Mouse (Mus musculus) MEL (cell line): ENCODE results near the gene Syne4. TPM values are rescaled to one million over a fixed set of nuclear protein-coding genes. Genes with fewer than 3 reads are reported as not detected.

ENCODE experiments used
- DNase-seq: peaks from one replicate; pipeline ENCODE4 v3.0.0; 2011; ENCODE audit warnings: low read depth, low spot score
- H3K27ac ChIP-seq: 2 replicates; pipeline ENCODE4 v1.5.1; 2012; ENCODE audit warnings: low read depth, mild to moderate bottlenecking, control low read depth, low read length, moderate library complexity; ENCODE audit not compliant: control insufficient read depth
- H3K27me3 ChIP-seq, 2 experiments: fragments of 150-350 bp in 1 of 2; sonication (generic) in 1 of 2; 2 replicates each; pipeline ENCODE4 v1.6.1; 2012; ENCODE audit warnings: low read length in 2 of 2, mild to moderate bottlenecking in 2 of 2, improper control_type of control experiment in 1 of 2, moderate library complexity in 1 of 2; ENCODE audit not compliant: insufficient read depth in 2 of 2, control insufficient read depth in 1 of 2
- H3K36me3 ChIP-seq, 2 experiments: 2 replicates each; pipeline ENCODE4 v1.6.1; 2012 to 2014; ENCODE audit warnings: low read length in 2 of 2, improper control_type of control experiment in 1 of 2, inconsistent platforms in 1 of 2, mild to moderate bottlenecking in 1 of 2; ENCODE audit not compliant: insufficient read depth in 2 of 2, control insufficient read depth in 1 of 2
- H3K4me1 ChIP-seq, 2 experiments: fragments of 150-350 bp in 1 of 2; sonication (generic) in 1 of 2; 2 replicates each; pipeline ENCODE4 v1.6.1; 2012; ENCODE audit warnings: low read length in 2 of 2, improper control_type of control experiment in 1 of 2, mild to moderate bottlenecking in 1 of 2; ENCODE audit not compliant: insufficient read depth in 2 of 2, control insufficient read depth in 1 of 2
- H3K4me3 ChIP-seq, 2 experiments: fragments of 150-350 bp in 1 of 2; sonication (generic) in 1 of 2; 2 replicates each; pipeline ENCODE4 v1.5.1; 2012; ENCODE audit warnings: low read depth in 2 of 2, low read length in 2 of 2, mild to moderate bottlenecking in 2 of 2, moderate library complexity in 2 of 2, control low read depth in 1 of 2, improper control_type of control experiment in 1 of 2; ENCODE audit not compliant: control insufficient read depth in 1 of 2, insufficient read depth in 1 of 2
- H3K79me2 ChIP-seq: 2 replicates; pipeline ENCODE4 v1.6.1; 2012; ENCODE audit warnings: mild to moderate bottlenecking, low read length, moderate library complexity; ENCODE audit not compliant: control insufficient read depth, poor library complexity, insufficient read depth
- H3K9ac ChIP-seq: 2 replicates; pipeline ENCODE4 v1.6.1; 2012; ENCODE audit warnings: low read depth, mild to moderate bottlenecking, control low read depth, low read length, moderate library complexity; ENCODE audit not compliant: control insufficient read depth, poor library complexity, severe bottlenecking
- H3K9me3 ChIP-seq: fragments of 150-350 bp; sonication (generic); replicated peaks from 2 replicates; pipeline ENCODE4 v1.6.1; 2012; ENCODE audit warnings: mild to moderate bottlenecking, low read length, improper control_type of control experiment, moderate library complexity; ENCODE audit not compliant: insufficient read depth
- BHLHE40 ChIP-seq: IDR thresholded peaks from 2 replicates; pipeline ENCODE4 v1.6.1; 2012; ENCODE audit warnings: low read depth, mild to moderate bottlenecking, inconsistent platforms, low read length, improper control_type of control experiment, borderline replicate concordance
- CHD2 ChIP-seq: IDR thresholded peaks from 2 replicates; pipeline ENCODE4 v1.6.1; 2011; ENCODE audit warnings: low read length, improper control_type of control experiment
- CTCF ChIP-seq, 3 experiments: IDR thresholded peaks in 2 of 3; conservative IDR thresholded peaks in 1 of 3; 2 replicates each; pipeline ENCODE4 v1.5.1; 2011 to 2012; ENCODE audit warnings: low read length in 3 of 3, low read depth in 2 of 3, mild to moderate bottlenecking in 2 of 3, improper control_type of control experiment in 1 of 3, inconsistent platforms in 1 of 3, mixed read lengths in 1 of 3, moderate library complexity in 1 of 3; ENCODE audit not compliant: control insufficient read depth in 1 of 3, insufficient read depth in 1 of 3, poor library complexity in 1 of 3, severe bottlenecking in 1 of 3
- E2F4 ChIP-seq: IDR thresholded peaks from 2 replicates; pipeline ENCODE4 v1.6.1; 2011; ENCODE audit warnings: low read depth, low read length, improper control_type of control experiment, borderline replicate concordance
- EP300 ChIP-seq, 2 experiments: IDR thresholded peaks; 2 replicates each; pipeline ENCODE4 v1.6.1; 2011; ENCODE audit warnings: improper control_type of control experiment in 2 of 2, low read length in 2 of 2, low read depth in 1 of 2, mild to moderate bottlenecking in 1 of 2
- ETS1 ChIP-seq: IDR thresholded peaks from 2 replicates; pipeline ENCODE4 v1.6.1; 2012; ENCODE audit warnings: low read depth, mild to moderate bottlenecking, inconsistent platforms, low read length, improper control_type of control experiment, moderate library complexity
- GABPA ChIP-seq: IDR thresholded peaks from 2 replicates; pipeline ENCODE4 v1.6.1; 2012; ENCODE audit warnings: low read depth, mild to moderate bottlenecking, inconsistent platforms, low read length, improper control_type of control experiment, moderate library complexity
- HCFC1 ChIP-seq: IDR thresholded peaks from 2 replicates; pipeline ENCODE4 v1.6.1; 2012; ENCODE audit warnings: low read depth, mild to moderate bottlenecking, inconsistent platforms, low read length, improper control_type of control experiment, moderate library complexity
- MAZ ChIP-seq: IDR thresholded peaks from 2 replicates; pipeline ENCODE4 v1.6.1; 2012; ENCODE audit warnings: low read depth, mild to moderate bottlenecking, inconsistent platforms, low read length, improper control_type of control experiment
- MEF2A ChIP-seq: IDR thresholded peaks from 2 replicates; pipeline ENCODE4 v1.6.1; 2014; ENCODE audit warnings: low read depth, mild to moderate bottlenecking, inconsistent platforms, low read length, improper control_type of control experiment; ENCODE audit not compliant: poor library complexity, insufficient replicate concordance, severe bottlenecking; ENCODE audit errors: extremely low read depth
- MXI1 ChIP-seq: IDR thresholded peaks from 2 replicates; pipeline ENCODE4 v1.6.1; 2011; ENCODE audit warnings: mild to moderate bottlenecking, low read depth, low read length, improper control_type of control experiment
- NRF1 ChIP-seq: IDR thresholded peaks from 2 replicates; pipeline ENCODE4 v1.6.1; 2014; ENCODE audit warnings: low read depth, mild to moderate bottlenecking, inconsistent platforms, low read length, improper control_type of control experiment, moderate library complexity; ENCODE audit not compliant: poor library complexity, insufficient read depth, severe bottlenecking
- POLR2A ChIP-seq, 2 experiments: IDR thresholded peaks; 2 replicates each; pipeline ENCODE4 v1.6.1; 2011 to 2012; ENCODE audit warnings: low read length in 2 of 2, mild to moderate bottlenecking in 2 of 2, control low read depth in 1 of 2, improper control_type of control experiment in 1 of 2, low read depth in 1 of 2, moderate library complexity in 1 of 2; ENCODE audit not compliant: control insufficient read depth in 1 of 2, insufficient read depth in 1 of 2, poor library complexity in 1 of 2
- POLR2AphosphoS2 ChIP-seq: IDR thresholded peaks from 2 replicates; pipeline ENCODE4 v1.6.1; 2011; ENCODE audit warnings: low read length, improper control_type of control experiment
- RAD21 ChIP-seq: IDR thresholded peaks from 2 replicates; pipeline ENCODE4 v1.6.1; 2011; ENCODE audit warnings: mild to moderate bottlenecking, low read depth, low read length, improper control_type of control experiment
- RCOR1 ChIP-seq: IDR thresholded peaks from 2 replicates; pipeline ENCODE4 v1.6.1; 2012; ENCODE audit warnings: low read depth, mild to moderate bottlenecking, inconsistent platforms, low read length, improper control_type of control experiment
- SIN3A ChIP-seq: IDR thresholded peaks from 2 replicates; pipeline ENCODE4 v1.6.1; 2012; ENCODE audit warnings: low read length, improper control_type of control experiment, inconsistent platforms
- SMC3 ChIP-seq: IDR thresholded peaks from 2 replicates; pipeline ENCODE4 v1.6.1; 2011; ENCODE audit warnings: low read depth, low read length, improper control_type of control experiment
- TAL1 ChIP-seq: IDR thresholded peaks from 2 replicates; pipeline ENCODE4 v1.6.1; 2012; ENCODE audit warnings: mild to moderate bottlenecking, inconsistent platforms, low read length, moderate library complexity, mixed read lengths
- TCF12 ChIP-seq: IDR thresholded peaks from 2 replicates; pipeline ENCODE4 v1.6.1; 2014; ENCODE audit warnings: low read depth, mild to moderate bottlenecking, inconsistent platforms, low read length, improper control_type of control experiment, moderate library complexity
- UBTF ChIP-seq: IDR thresholded peaks from 2 replicates; pipeline ENCODE4 v1.6.1; 2012; ENCODE audit warnings: low read depth, mild to moderate bottlenecking, inconsistent platforms, low read length, improper control_type of control experiment, moderate library complexity, borderline replicate concordance; ENCODE audit not compliant: insufficient read depth
- USF1 ChIP-seq: IDR thresholded peaks from 2 replicates; pipeline ENCODE4 v1.6.1; 2014; ENCODE audit warnings: low read depth, mild to moderate bottlenecking, inconsistent platforms, low read length, improper control_type of control experiment, moderate library complexity
- USF2 ChIP-seq, 2 experiments: IDR thresholded peaks; 2 replicates each; pipeline ENCODE4 v1.6.1; 2011 to 2012; ENCODE audit warnings: improper control_type of control experiment in 2 of 2, low read length in 2 of 2, borderline replicate concordance in 1 of 2, inconsistent platforms in 1 of 2, low read depth in 1 of 2, mild to moderate bottlenecking in 1 of 2; ENCODE audit not compliant: insufficient read depth in 1 of 2
- ZC3H11A ChIP-seq: IDR thresholded peaks from 2 replicates; pipeline ENCODE4 v1.6.1; 2012; ENCODE audit warnings: low read depth, mild to moderate bottlenecking, inconsistent platforms, low read length, improper control_type of control experiment
- ZMIZ1 ChIP-seq: IDR thresholded peaks from 2 replicates; pipeline ENCODE4 v1.6.1; 2012; ENCODE audit warnings: low read depth, mild to moderate bottlenecking, inconsistent platforms, low read length, improper control_type of control experiment, moderate library complexity
- ZNF384 ChIP-seq: IDR thresholded peaks from 2 replicates; pipeline ENCODE4 v1.6.1; 2012; ENCODE audit warnings: low read depth, mild to moderate bottlenecking, inconsistent platforms, low read length, improper control_type of control experiment
- polyA plus RNA-seq, 2 experiments: library from polyadenylated mRNA; stranded (reverse) in 1 of 2; unstranded in 1 of 2; fragments of >175 nt in 1 of 2; fragments of >200 nt in 1 of 2; gene quantifications; 2 replicates each; pipeline versions ENCODE4 v1.2.1 to v1.2.4; 2012; ENCODE audit warnings: low replicate concordance in 2 of 2, low read depth in 1 of 2; ENCODE audit not compliant: insufficient read length in 2 of 2, insufficient read depth in 1 of 2, missing spikeins in 1 of 2
- total RNA-seq: library from RNA; depleted of rRNA; stranded (reverse); fragments of 300-350 nt; gene quantifications from 2 replicates; pipeline ENCODE4 v1.2.3, GENCODE M21; 2012

Syne4 gene
- total and polyA plus RNA-seq, 3 experiments, result 0.31 to 0.82 TPM; not detected in 1

DNA sequence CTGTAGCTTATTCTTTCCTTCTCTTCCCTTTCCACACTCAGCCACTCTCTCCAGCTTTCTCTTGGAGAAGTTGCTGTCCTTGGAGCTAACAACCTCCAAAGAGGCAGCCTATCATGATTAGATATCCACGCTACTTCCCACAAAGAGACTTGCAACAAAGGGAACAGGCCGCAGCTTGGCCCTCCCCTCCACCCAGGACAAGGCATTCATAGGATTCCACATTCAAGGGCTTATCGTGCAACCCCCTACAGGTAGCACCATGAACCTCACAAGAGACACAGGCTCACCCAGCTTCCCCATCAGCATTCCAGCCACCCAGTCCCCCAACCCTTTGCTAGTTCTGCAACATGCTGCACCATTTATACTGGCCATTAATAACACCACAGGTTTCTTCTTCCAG lies 47.8 kb upstream of the Syne4 start:
- no peak overlapping the region for H3K9ac ChIP-seq
- H3K36me3 ChIP-seq, result no peaks in the 10 kb centered on the region
- no peak overlapping the region for H3K27ac ChIP-seq
- H3K9me3 ChIP-seq, result no peaks in the 10 kb centered on the region
- no peaks in the 10 kb centered on the region for H3K4me1 ChIP-seq
- DNase-seq, result no peak
- H3K27me3 ChIP-seq, result no peaks in the 10 kb centered on the region
- no peak overlapping the region for H3K4me3 ChIP-seq
- H3K79me2 ChIP-seq, result no peaks in the 10 kb centered on the region
- TF ChIP-seq GABPA (no peak), MXI1 (no peak), BHLHE40 (no peak), CHD2 (no peak), SIN3A (no peak)

DNA sequence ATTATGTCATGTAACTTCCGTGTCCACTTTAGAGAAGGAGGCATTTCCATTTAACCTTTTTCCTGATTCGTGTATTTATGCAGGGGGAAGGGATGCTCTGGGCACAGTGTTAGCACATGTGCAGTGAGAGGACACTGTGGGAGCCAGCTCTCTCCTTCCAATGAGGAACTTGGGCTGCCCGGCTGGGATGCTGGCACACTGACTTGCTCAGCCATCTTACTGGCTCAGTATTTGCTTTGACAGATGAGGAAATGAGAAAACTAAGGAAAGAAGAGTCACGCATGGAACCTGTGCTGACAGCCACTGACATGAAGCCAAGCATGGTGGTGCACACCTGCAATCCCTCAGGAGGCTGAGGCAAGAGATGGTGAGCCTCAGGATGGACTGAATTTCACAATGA lies 45.0 kb upstream of the Syne4 start:
- H3K27me3 ChIP-seq, result no peaks in the 10 kb centered on the region
- no peak overlapping the region for H3K4me3 ChIP-seq
- TF ChIP-seq SMC3, result no peak
- TF ChIP-seq ZMIZ1, result no peak
- no peak for TF ChIP-seq MXI1
- TF ChIP-seq HCFC1, result no peak
- no peak for TF ChIP-seq POLR2AphosphoS2
- TF ChIP-seq GABPA, result no peak
- no peak for TF ChIP-seq NRF1
- no peak for TF ChIP-seq TCF12
- TF ChIP-seq ETS1, result no peak
- no peak for TF ChIP-seq E2F4
- TF ChIP-seq BHLHE40, result no peak
- H3K27ac ChIP-seq, result no peak overlapping the region
- no peak overlapping the region for H3K9ac ChIP-seq
- no peaks in the 10 kb centered on the region for H3K9me3 ChIP-seq
- H3K36me3 ChIP-seq, result no peaks in the 10 kb centered on the region
- DNase-seq, result no peak
- no peaks in the 10 kb centered on the region for H3K79me2 ChIP-seq
- H3K4me1 ChIP-seq, result no peaks in the 10 kb centered on the region

GRCm38 (mm10) chr7:30274383-30274782 lies 40.2 kb upstream of the Syne4 start:
- peaks cover 8% of the 10 kb centered on the region for H3K79me2 ChIP-seq
- peaks cover 0 to 8% of the 10 kb centered on the region in 2 experiments; a peak in 2 of 4 replicates for H3K36me3 ChIP-seq
- no peaks in the 10 kb centered on the region for H3K9me3 ChIP-seq
- H3K9ac ChIP-seq, result no peak overlapping the region
- H3K27me3 ChIP-seq, result no peaks in the 10 kb centered on the region
- no peak for DNase-seq
- no peak overlapping the region for H3K4me3 ChIP-seq
- no peak overlapping the region for H3K27ac ChIP-seq
- H3K4me1 ChIP-seq, result 0 out of 4 replicates have a peak, but pooled peaks cover 0 to 5% of the 10 kb centered on the region in 2 experiments
- TF ChIP-seq ETS1 (no peak), CTCF (IDR thresholded peaks at IDR 0.05 in 2 of 3, conservative IDR thresholded peaks at IDR 0.05 in 1 of 3; ENCODE audit: control insufficient read depth in 1 of 3, insufficient read depth in 1 of 3, low read depth in 2 of 3, low read length in 3 of 3, poor library complexity in 1 of 3, severe bottlenecking in 1 of 3) (no peak), USF1 (no peak), UBTF (no peak), POLR2A (IDR thresholded peaks at IDR 0.05; ENCODE audit: control insufficient read depth in 1 of 2, insufficient read depth in 1 of 2, low read depth in 1 of 2, low read length in 2 of 2, poor library complexity in 1 of 2) (no peak), RCOR1 (no peak), MAZ (no peak), TAL1 (no peak), USF2 (IDR thresholded peaks at IDR 0.05; ENCODE audit: borderline replicate concordance in 1 of 2, insufficient read depth in 1 of 2, low read depth in 1 of 2, low read length in 2 of 2) (no peak), ZNF384 (no peak), E2F4 (no peak), ZC3H11A (no peak), MEF2A (no peak), EP300 (IDR thresholded peaks at IDR 0.05; ENCODE audit: low read depth in 1 of 2, low read length in 2 of 2) (no peak), RAD21 (no peak), BHLHE40 (no peak), POLR2AphosphoS2 (no peak)
